Mouse (Mus musculus) spleen, adult 10 weeks (tissue): ENCODE data around the gene Psg17. TPM values are rescaled to one million over a fixed set of nuclear protein-coding genes. Genes with fewer than 3 reads are reported as not detected.

ENCODE experiments used
- polyA plus RNA-seq: library from polyadenylated mRNA; stranded (reverse); fragments of 350-450 nt; fragmentation: Illumina TruSeq; extraction: RNeasy Lipid Tissue Mini Kit (QIAGEN cat#74804); gene quantifications from one replicate; pipeline ENCODE4 v1.2.3, GENCODE M21; 2015; ENCODE audit warnings: low replicate concordance; ENCODE audit not compliant: insufficient read depth

Gene Psg17
- not detected for polyA plus RNA-seq

GRCm38 (mm10) chr7:18821507-18821906, at the start of gene Psg17:
Psg17 (minus strand) TSS chr7:18821607.

GRCm38 (mm10) chr7:18871031-18871430, 49.6 kb upstream of the Psg17 start, which contains the start of gene Pglyrp1:
Pglyrp1 (plus strand) TSS chr7:18871331.

GRCm38 (mm10) chr7:18839865-18840264, 18.5 kb upstream of the Psg17 start, which contains the start of gene Mill2:
Mill2 (plus strand) TSS chr7:18839966.

DNA sequence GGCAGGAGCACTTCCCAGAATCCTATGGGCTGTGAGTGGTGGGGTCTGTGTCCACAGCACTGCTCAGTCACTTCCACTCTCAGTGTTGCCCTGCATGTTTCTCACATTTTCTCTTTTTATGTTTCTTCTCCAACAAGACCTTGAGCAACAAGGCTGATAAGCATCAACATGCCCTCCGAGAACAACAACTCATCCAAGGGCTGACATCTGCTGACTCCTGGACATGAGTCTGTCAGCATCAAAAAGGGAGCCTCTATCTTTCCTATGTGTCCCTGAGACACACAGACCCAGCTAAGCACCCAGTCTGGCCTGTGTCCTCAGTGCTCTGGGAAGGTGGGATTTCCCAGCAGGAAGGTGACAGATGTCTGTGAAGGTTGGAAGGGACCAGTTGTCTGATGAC, 23.0 kb downstream of the Psg17 start, which contains the start of gene Psg19:
Gene Psg19 (minus strand): TSS at position 101 of the 400 bp plus-strand sequence.

Other genes with a start within 250 kb of the Psg17 start
- gene Psg23, start 205.1 kb downstream of the Psg17 start, polyA plus RNA-seq: not detected
- not detected for gene Psg21, start 164.9 kb downstream of the Psg17 start, polyA plus RNA-seq
- gene Psg20, start 135.4 kb downstream of the Psg17 start, polyA plus RNA-seq: not detected
- not detected for gene Psg22, start 103.5 kb downstream of the Psg17 start, polyA plus RNA-seq
- gene Psg19, start 23.1 kb downstream of the Psg17 start, polyA plus RNA-seq: not detected
- 6.1 TPM for gene Mill2, start 18.4 kb upstream of the Psg17 start, polyA plus RNA-seq
- gene Pglyrp1, start 49.7 kb upstream of the Psg17 start, polyA plus RNA-seq: 28.9 TPM
- gene Ccdc61, start 88.8 kb upstream of the Psg17 start, polyA plus RNA-seq: 17.3 TPM
- gene Nova2, start 104.3 kb upstream of the Psg17 start, polyA plus RNA-seq: 0.76 TPM
- gene Nanos2, start 165.8 kb upstream of the Psg17 start, polyA plus RNA-seq: not detected
- 0.73 TPM for gene Mypop, start 169.6 kb upstream of the Psg17 start, polyA plus RNA-seq
- 6.8 TPM for gene Irf2bp1, start 182.4 kb upstream of the Psg17 start, polyA plus RNA-seq
- not detected for gene Foxa3, start 201.9 kb upstream of the Psg17 start, polyA plus RNA-seq
- 43.3 TPM for gene Sympk, start 202.8 kb upstream of the Psg17 start, polyA plus RNA-seq
- gene Rsph6a, start 233.1 kb upstream of the Psg17 start, polyA plus RNA-seq: not detected